Mouse (Mus musculus) leukemia stem cell, adult 10-12 weeks (primary cell): ENCODE data around the gene Olfr194. TPM values are rescaled to one million over a fixed set of nuclear protein-coding genes. Genes with fewer than 3 reads are reported as not detected.

ENCODE experiments used
- polyA plus RNA-seq: library from polyadenylated mRNA; stranded (reverse); fragments of >175 nt; gene quantifications from 2 replicates; pipeline ENCODE4 v1.2.3, GENCODE M21; 2012; ENCODE audit warnings: low replicate concordance

The Olfr194 gene
- not detected in 2 replicates for polyA plus RNA-seq

GRCm38 (mm10) chr16:59120969-59121368, at the start of gene Olfr194:
TSS of gene Olfr194 (minus strand) at chr16:59121069.

GRCm38 (mm10) chr16:59170354-59170753, 49.5 kb upstream of the Olfr194 start, which contains the start of gene Olfr196:
TSS of gene Olfr196 (minus strand) at chr16:59170454.

GRCm38 (mm10) chr16:59146746-59147145, 25.9 kb upstream of the Olfr194 start, which contains the start of gene Olfr195:
TSS of gene Olfr195 (plus strand) at chr16:59147046.

GRCm38 (mm10) chr16:59111781-59112180, 9.1 kb downstream of the Olfr194 start, which contains the start of gene Olfr193:
TSS of gene Olfr193 (minus strand) at chr16:59111881.

GRCm38 (mm10) chr16:59089722-59090121, 31.1 kb downstream of the Olfr194 start, which contains the start of gene Olfr191:
TSS of gene Olfr191 (minus strand) at chr16:59089822.

GRCm38 (mm10) chr16:59077905-59078304, 43.0 kb downstream of the Olfr194 start, which contains the start of gene Olfr190:
TSS of gene Olfr190 (minus strand) at chr16:59078005.

Other genes with a start within 250 kb of the Olfr194 start
- not detected in 2 replicates for gene Olfr177, start 246.3 kb downstream of the Olfr194 start, polyA plus RNA-seq
- gene Olfr178, start 229.0 kb downstream of the Olfr194 start, polyA plus RNA-seq, result not detected in 2 replicates
- gene Olfr181, start 192.3 kb downstream of the Olfr194 start, polyA plus RNA-seq, result not detected in 2 replicates
- gene Olfr180, start 191.7 kb downstream of the Olfr194 start, polyA plus RNA-seq, result not detected in 2 replicates
- gene Olfr183, start 125.7 kb downstream of the Olfr194 start, polyA plus RNA-seq, result not detected in 2 replicates
- not detected in 2 replicates for gene Olfr186, start 90.8 kb downstream of the Olfr194 start, polyA plus RNA-seq
- gene Olfr187, start 81.3 kb downstream of the Olfr194 start, polyA plus RNA-seq, result not detected in 2 replicates
- gene Olfr190, start 43.1 kb downstream of the Olfr194 start, polyA plus RNA-seq, result not detected in 2 replicates
- not detected in 2 replicates for gene Olfr191, start 31.2 kb downstream of the Olfr194 start, polyA plus RNA-seq
- gene Olfr193, start 9.2 kb downstream of the Olfr194 start, polyA plus RNA-seq, result not detected in 2 replicates
- not detected in 2 replicates for gene Olfr195, start 26.0 kb upstream of the Olfr194 start, polyA plus RNA-seq
- gene Olfr196, start 49.4 kb upstream of the Olfr194 start, polyA plus RNA-seq, result 0.14 TPM in 1 of 2 replicates, not detected in the other
- gene Olfr198, start 82.5 kb upstream of the Olfr194 start, polyA plus RNA-seq, result not detected in 2 replicates
- not detected in 2 replicates for gene Olfr199, start 98.7 kb upstream of the Olfr194 start, polyA plus RNA-seq
- not detected in 2 replicates for gene Olfr201, start 151.6 kb upstream of the Olfr194 start, polyA plus RNA-seq
- gene Olfr202, start 165.7 kb upstream of the Olfr194 start, polyA plus RNA-seq, result not detected in 2 replicates
- not detected in 2 replicates for gene Olfr203, start 177.8 kb upstream of the Olfr194 start, polyA plus RNA-seq
- not detected in 2 replicates for gene Olfr204, start 197.2 kb upstream of the Olfr194 start, polyA plus RNA-seq
- not detected in 2 replicates for gene Olfr205, start 210.1 kb upstream of the Olfr194 start, polyA plus RNA-seq
- gene Olfr206, start 228.2 kb upstream of the Olfr194 start, polyA plus RNA-seq, result not detected in 2 replicates
- not detected in 2 replicates for gene Olfr209, start 242.9 kb upstream of the Olfr194 start, polyA plus RNA-seq